ENCODE assay signal across 8 mouse cellular contexts in the genomic region with DNA sequence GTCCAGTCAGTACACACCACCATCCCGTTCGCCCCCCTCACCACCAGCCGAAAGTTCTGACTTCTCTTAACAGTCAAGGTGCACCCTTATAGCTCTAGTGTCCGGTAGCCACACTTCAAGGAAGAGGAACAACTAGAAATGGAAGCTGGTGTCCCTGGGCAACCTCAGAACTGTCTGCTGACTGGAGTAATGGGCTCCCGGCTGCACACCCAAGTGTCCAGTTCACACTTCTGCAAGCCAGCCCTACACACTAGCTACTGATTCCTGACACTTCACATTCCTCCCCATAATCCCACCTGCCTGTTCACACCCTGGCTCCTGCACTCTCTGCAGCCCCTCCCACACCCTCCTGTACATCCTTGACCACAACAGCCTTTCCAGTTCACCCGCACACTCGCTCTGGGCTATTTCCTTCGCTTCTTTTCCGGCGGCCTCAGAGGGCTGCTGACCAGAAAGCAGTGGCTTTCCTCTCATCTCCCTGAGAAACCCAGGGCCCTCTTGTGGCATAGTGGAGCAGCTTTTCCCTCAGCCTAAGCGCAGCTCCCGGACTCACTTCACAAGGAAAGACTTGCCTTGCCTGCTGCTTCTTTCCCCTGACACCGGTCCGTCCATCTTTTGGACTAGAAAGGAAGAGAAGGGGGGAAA. TPM values are rescaled to one million over a fixed set of nuclear protein-coding genes. Genes with fewer than 3 reads are reported as not detected.
DNase-seq lines count a peak whose midpoint lies in the region; ATAC-seq lines count a peak whose summit lies in the region.

No protein-coding gene starts in this region.

- no peak overlapping the region for H3K4me2 ChIP-seq in hindbrain, embryonic 13.5 days
- H3K4me2 ChIP-seq in limb, embryonic 15.5 days: peak overlapping the region; percentile 80
- peak overlapping the region; percentile 35 for H3K4me2 ChIP-seq in neural tube, embryonic 12.5 days (replicated peaks)

- H3K4me3 ChIP-seq in hindbrain, embryonic 10.5 days: peak overlapping the region; percentile 70; the same call in 1 of the 2 replicates
- H3K4me3 ChIP-seq in hindbrain, embryonic 13.5 days: no peak overlapping the region
- 0 out of 2 replicates have a peak overlapping the region, but pooled peaks have one; percentile 4 for H3K4me3 ChIP-seq in brown adipose tissue, adult 24 weeks (ENCODE audit: insufficient read depth, low read depth, low read length)
- peak overlapping the region; percentile 91 for H3K4me3 ChIP-seq in limb, embryonic 15.5 days
- H3K4me3 ChIP-seq in neural tube, embryonic 12.5 days: peak overlapping the region; percentile 3; the same call in 1 of the 2 replicates

- no peak overlapping the region for H3K9ac ChIP-seq in hindbrain, embryonic 13.5 days
- H3K9ac ChIP-seq in limb, embryonic 15.5 days: no peak overlapping the region
- H3K9ac ChIP-seq in neural tube, embryonic 12.5 days: no peak overlapping the region

- H3K27me3 ChIP-seq in hindbrain, embryonic 10.5 days (ENCODE audit: insufficient read depth, poor library complexity, severe bottlenecking): peaks cover 87% of the 10 kb centered on the region
- H3K27me3 ChIP-seq in hindbrain, embryonic 13.5 days: peaks cover 94% of the 10 kb centered on the region
- H3K27me3 ChIP-seq in limb, embryonic 15.5 days: no peaks in the 10 kb centered on the region
- H3K27me3 ChIP-seq in neural tube, embryonic 12.5 days (replicated peaks): peaks cover 79% of the 10 kb centered on the region

- intact Hi-C loops in heart, postnatal 14 days (cut with DNase I): no loop called here
- intact Hi-C loops in left cerebral cortex, postnatal 36 days (cut with DNase I): no loop called here

- ATAC-seq in hindbrain, embryonic 13.5 days (ENCODE audit: low FRiP score): no peak
- no peak for ATAC-seq in limb, embryonic 15.5 days (ENCODE audit: insufficient number of reproducible peaks, low FRiP score, low TSS enrichment, low read depth)
- no peak for ATAC-seq in neural tube, embryonic 12.5 days (ENCODE audit: low FRiP score, low read depth)

- H3K4me1 ChIP-seq in hindbrain, embryonic 10.5 days (replicated peaks): peaks cover 67% of the 10 kb centered on the region
- H3K4me1 ChIP-seq in hindbrain, embryonic 13.5 days (replicated peaks): peaks cover 57% of the 10 kb centered on the region
- peaks cover 4% of the 10 kb centered on the region; the same call in 1 of the 2 replicates for H3K4me1 ChIP-seq in brown adipose tissue, adult 24 weeks (ENCODE audit: control insufficient read depth, insufficient read depth, insufficient read length, low read length)
- H3K4me1 ChIP-seq in limb, embryonic 15.5 days: peaks cover 83% of the 10 kb centered on the region
- H3K4me1 ChIP-seq in neural tube, embryonic 12.5 days: peaks cover 31% of the 10 kb centered on the region

- no peaks in the 10 kb centered on the region for H3K9me3 ChIP-seq in hindbrain, embryonic 10.5 days
- no peaks in the 10 kb centered on the region for H3K9me3 ChIP-seq in hindbrain, embryonic 13.5 days
- H3K9me3 ChIP-seq in limb, embryonic 15.5 days: no peaks in the 10 kb centered on the region
- H3K9me3 ChIP-seq in neural tube, embryonic 12.5 days: no peaks in the 10 kb centered on the region

- WGBS in hindbrain, embryonic 10.5 days: 19% methylated on average over 14 of the region's 14 CpGs
- 22% methylated on average over 14 of the region's 14 CpGs for WGBS in hindbrain, embryonic 13.5 days
- 16% methylated on average over 14 of the region's 14 CpGs for WGBS in limb, embryonic 15.5 days
- 21% methylated on average over 14 of the region's 14 CpGs for WGBS in neural tube, embryonic 12.5 days

- DNase-seq in hindbrain, embryonic 10.5 days (ENCODE audit: low spot score): peak; percentile 51
- peak; percentile 48 to 65 for DNase-seq in heart, postnatal 14 days
- no peak for DNase-seq in c-Kit-positive CD71-positive TER-119-positive erythroid progenitor cells, embryonic 14.5 days (ENCODE audit: low spot score)
- no peak for DNase-seq in left cerebral cortex, postnatal 36 days (ENCODE audit: low spot score in 2 of 2)

- no peak overlapping the region for H3K27ac ChIP-seq in hindbrain, embryonic 10.5 days
- no peak overlapping the region for H3K27ac ChIP-seq in hindbrain, embryonic 13.5 days
- no peak overlapping the region for H3K27ac ChIP-seq in brown adipose tissue, adult 24 weeks (replicated peaks; ENCODE audit: low read depth, low read length)
- peak overlapping the region; percentile 34; the same call in 1 of the 2 replicates for H3K27ac ChIP-seq in limb, embryonic 15.5 days
- H3K27ac ChIP-seq in neural tube, embryonic 12.5 days: no peak overlapping the region

- H3K36me3 ChIP-seq in hindbrain, embryonic 10.5 days: no peaks in the 10 kb centered on the region
- no peaks in the 10 kb centered on the region for H3K36me3 ChIP-seq in hindbrain, embryonic 13.5 days
- no peaks in the 10 kb centered on the region for H3K36me3 ChIP-seq in limb, embryonic 15.5 days
- no peaks in the 10 kb centered on the region for H3K36me3 ChIP-seq in neural tube, embryonic 12.5 days

RNA-seq across cellular contexts. Expression of a gene that starts 2.0 kb away (rescaled TPM):
- not detected in 2 replicates for polyA plus RNA-seq in hindbrain, embryonic 10.5 days (2016; fragmentation: Nextera tagmentation; extraction: Ambion mirVana)
- polyA plus RNA-seq in hindbrain, embryonic 13.5 days (2015; fragmentation: Nextera tagmentation; extraction: Ambion mirVana): not detected in 2 replicates
- polyA plus RNA-seq in brown adipose tissue, adult 24 weeks (2012; ENCODE audit: insufficient read depth, insufficient read length, missing spikeins): not detected in 2 replicates
- not detected for total RNA-seq in heart, postnatal 14 days (2021)
- polyA plus RNA-seq in limb, embryonic 15.5 days (2015; fragmentation: Nextera tagmentation; extraction: Ambion mirVana): not detected in 2 replicates
- polyA plus RNA-seq in neural tube, embryonic 12.5 days (2016; fragmentation: Nextera tagmentation; extraction: Ambion mirVana): not detected in 2 replicates
- total RNA-seq in left cerebral cortex, postnatal 36 days (2021): not detected

RNA-seq across cellular contexts. Expression of a gene that starts 2.1 kb away (rescaled TPM):
- polyA plus RNA-seq in hindbrain, embryonic 10.5 days (2016; fragmentation: Nextera tagmentation; extraction: Ambion mirVana): 0.87 and 1.2 TPM in 2 replicates
- 0.58 and 1.0 TPM in 2 replicates for polyA plus RNA-seq in hindbrain, embryonic 13.5 days (2015; fragmentation: Nextera tagmentation; extraction: Ambion mirVana)
- polyA plus RNA-seq in brown adipose tissue, adult 24 weeks (2012; ENCODE audit: insufficient read depth, insufficient read length, missing spikeins): not detected in 2 replicates
- 1 to 10 TPM; 1.6 to 2.0 TPM for total RNA-seq in heart, postnatal 14 days (2021)
- 8.1 and 8.4 TPM in 2 replicates for polyA plus RNA-seq in limb, embryonic 15.5 days (2015; fragmentation: Nextera tagmentation; extraction: Ambion mirVana)
- 0.87 and 0.95 TPM in 2 replicates for polyA plus RNA-seq in neural tube, embryonic 12.5 days (2016; fragmentation: Nextera tagmentation; extraction: Ambion mirVana)
- 1 to 10 TPM in 1 of 2 experiments, under 1 TPM in 1; 0.84 to 1.2 TPM for total RNA-seq in left cerebral cortex, postnatal 36 days (2021)

RNA-seq across cellular contexts. Expression of a gene that starts 14.7 kb away (rescaled TPM):
- polyA plus RNA-seq in hindbrain, embryonic 10.5 days (2016; fragmentation: Nextera tagmentation; extraction: Ambion mirVana): 53.0 and 53.9 TPM in 2 replicates
- 20.4 and 24.6 TPM in 2 replicates for polyA plus RNA-seq in hindbrain, embryonic 13.5 days (2015; fragmentation: Nextera tagmentation; extraction: Ambion mirVana)
- 4.4 and 7.6 TPM in 2 replicates for polyA plus RNA-seq in brown adipose tissue, adult 24 weeks (2012; ENCODE audit: insufficient read depth, insufficient read length, missing spikeins)
- 1 to 10 TPM; 4.7 to 5.0 TPM for total RNA-seq in heart, postnatal 14 days (2021)
- 31.6 and 33.5 TPM in 2 replicates for polyA plus RNA-seq in limb, embryonic 15.5 days (2015; fragmentation: Nextera tagmentation; extraction: Ambion mirVana)
- polyA plus RNA-seq in neural tube, embryonic 12.5 days (2016; fragmentation: Nextera tagmentation; extraction: Ambion mirVana): 25.9 and 34.0 TPM in 2 replicates
- 10 to 100 TPM in 1 of 2 experiments, 1 to 10 TPM in 1; 6.1 to 10.8 TPM for total RNA-seq in left cerebral cortex, postnatal 36 days (2021)

RNA-seq across cellular contexts. Expression of a gene that starts 15.5 kb away (rescaled TPM):
- polyA plus RNA-seq in hindbrain, embryonic 10.5 days (2016; fragmentation: Nextera tagmentation; extraction: Ambion mirVana): 17.5 and 19.7 TPM in 2 replicates
- polyA plus RNA-seq in hindbrain, embryonic 13.5 days (2015; fragmentation: Nextera tagmentation; extraction: Ambion mirVana): 19.7 and 20.2 TPM in 2 replicates
- 63.7 and 81.4 TPM in 2 replicates for polyA plus RNA-seq in brown adipose tissue, adult 24 weeks (2012; ENCODE audit: insufficient read depth, insufficient read length, missing spikeins)
- 10 to 100 TPM in 1 of 2 experiments, 1 to 10 TPM in 1; 9.5 to 10.8 TPM for total RNA-seq in heart, postnatal 14 days (2021)
- polyA plus RNA-seq in limb, embryonic 15.5 days (2015; fragmentation: Nextera tagmentation; extraction: Ambion mirVana): 27.7 and 35.9 TPM in 2 replicates
- 18.7 and 19.8 TPM in 2 replicates for polyA plus RNA-seq in neural tube, embryonic 12.5 days (2016; fragmentation: Nextera tagmentation; extraction: Ambion mirVana)
- total RNA-seq in left cerebral cortex, postnatal 36 days (2021): 10 to 100 TPM; 15.9 to 17.8 TPM

RNA-seq across cellular contexts. Expression of a gene that starts 24.3 kb away (rescaled TPM):
- 1,005 and 1,038 TPM in 2 replicates for polyA plus RNA-seq in hindbrain, embryonic 10.5 days (2016; fragmentation: Nextera tagmentation; extraction: Ambion mirVana)
- 609 and 611 TPM in 2 replicates for polyA plus RNA-seq in hindbrain, embryonic 13.5 days (2015; fragmentation: Nextera tagmentation; extraction: Ambion mirVana)
- polyA plus RNA-seq in brown adipose tissue, adult 24 weeks (2012; ENCODE audit: insufficient read depth, insufficient read length, missing spikeins): 265 and 309 TPM in 2 replicates
- total RNA-seq in heart, postnatal 14 days (2021): 100 to 1,000 TPM; 368 to 404 TPM
- polyA plus RNA-seq in limb, embryonic 15.5 days (2015; fragmentation: Nextera tagmentation; extraction: Ambion mirVana): 759 and 834 TPM in 2 replicates
- 753 and 767 TPM in 2 replicates for polyA plus RNA-seq in neural tube, embryonic 12.5 days (2016; fragmentation: Nextera tagmentation; extraction: Ambion mirVana)
- total RNA-seq in left cerebral cortex, postnatal 36 days (2021): 100 to 1,000 TPM; 292 to 320 TPM

Comparison
In these comparisons a context has a peak if more than half of its experiments do, and no peak if none do; other contexts are left out.
1. DNase-seq: peak in hindbrain, embryonic 10.5 days (single experiment) and heart, postnatal 14 days (2 of 2); none in c-Kit-positive CD71-positive TER-119-positive erythroid progenitor cells, embryonic 14.5 days (single experiment) and left cerebral cortex, postnatal 36 days (0 of 2).